Mouse (Mus musculus) left cerebral cortex, adult 2 months (tissue): ENCODE data around the gene Pdlim7. TPM values are rescaled to one million over a fixed set of nuclear protein-coding genes. Genes with fewer than 3 reads are reported as not detected.

Experiments
- DNase-seq, 2 experiments: peaks; one replicate each; pipeline ENCODE4 v3.0.0; 2021 to 2022; ENCODE audit warnings: low spot score in 2 of 2, mixed read lengths in 1 of 2; ENCODE audit errors: extremely low spot score in 1 of 2
- H3K27ac ChIP-seq: fragments of 200-600 bp; 2 replicates; pipeline ENCODE4 v1.8.1; 2022
- H3K4me3 ChIP-seq: fragments of 200-600 bp; 2 replicates; pipeline ENCODE4 v1.8.1; 2022
- CTCF ChIP-seq: fragments of 200-600 bp; IDR thresholded peaks from 2 replicates; pipeline ENCODE4 v1.8.1; 2022; ENCODE audit warnings: antibody characterized with exemption, mild to moderate bottlenecking, moderate library complexity
- intact Hi-C: fragments of 180-260 bp; cut with DNase I; formaldehyde crosslinking; loops from one replicate; pipeline ENCODE4 v1.15.1; 2025
- long read RNA-seq, 2 experiments: library from polyadenylated mRNA; stranded (forward); transcript quantifications; one replicate each; pipeline ENCODE4 v2.0.0; 2021; ENCODE audit warnings: borderline mapping rate in 2 of 2
- total RNA-seq, 2 experiments: library from RNA; stranded (reverse); gene quantifications; 2 replicates each; pipeline ENCODE4 v1.2.3; 2021

Pdlim7 gene
- total RNA-seq, result 100 to 1,000 TPM in 1 of 2 experiments, 10 to 100 TPM in 1; 94.9 to 114 TPM
- long read RNA-seq, experiment 1, partial matches to known transcripts, result 26 of 40 reads
- long read RNA-seq, experiment 1, other reads (novel, unspliced or antisense), result 8 of 40 reads
- long read RNA-seq, experiment 2, transcript Pdlim7-203 (8 exons, 1,006 nt), result major isoform, 8 of 51 reads
- long read RNA-seq, experiment 2, partial matches to known transcripts, result 14 of 51 reads
- long read RNA-seq, experiment 2, other reads (novel, unspliced or antisense), result 24 of 51 reads

- intact Hi-C loops, result loop anchor here (1.0 to 2.0 kb wide), 3 partner anchors 24 to 108 kb away; partner anchors contain the start of gene Dbn1
- Histone ChIP-seq H3K4me3 (peak within 1 kb of the TSS; percentile 70), H3K27ac (peak within 1 kb of the TSS; percentile 91)
- peak; percentile 94 for TF ChIP-seq CTCF
- DNase-seq, result peak; percentile 85 to 90
Measured at GRCm38 (mm10) chr13:55513111-55513748, at the start of gene Pdlim7. Gene Pdlim7, minus strand, starts transcription at chr13:55513676.

- Histone ChIP-seq H3K4me3 (no peak overlapping the region), H3K27ac (no peak overlapping the region)
- TF ChIP-seq CTCF, result no peak
- no peak for DNase-seq
- intact Hi-C loops, result no loop called here
Measured at GRCm38 (mm10) chr13:55557499-55557898, 44.0 kb upstream of the Pdlim7 start.

GRCm38 (mm10) chr13:55555921-55556320 lies 42.4 kb upstream of the Pdlim7 start:
- Histone ChIP-seq H3K4me3 (no peak overlapping the region), H3K27ac (no peak overlapping the region)
- intact Hi-C loops, result no loop called here
- no peak for DNase-seq
- no peak for TF ChIP-seq CTCF

GRCm38 (mm10) chr13:55549061-55549460 lies 35.6 kb upstream of the Pdlim7 start:
- no peak for TF ChIP-seq CTCF

GRCm38 (mm10) chr13:55548426-55548825 lies 35.0 kb upstream of the Pdlim7 start:
- no peak overlapping the region for H3K4me3 ChIP-seq
- intact Hi-C loops, result no loop called here
- TF ChIP-seq CTCF, result no peak
- no peak overlapping the region for H3K27ac ChIP-seq
- DNase-seq, result no peak

More at GRCm38 (mm10) chr13:55549061-55549460, 35.6 kb upstream of the Pdlim7 start:
- no peak for DNase-seq
- intact Hi-C loops, result no loop called here
- H3K27ac ChIP-seq, result no peak overlapping the region
- no peak overlapping the region for H3K4me3 ChIP-seq

- no peak for DNase-seq
- Histone ChIP-seq H3K4me3 (no peak overlapping the region), H3K27ac (no peak overlapping the region)
- TF ChIP-seq CTCF, result no peak
- intact Hi-C loops, result no loop called here
Measured at GRCm38 (mm10) chr13:55547916-55548315, 34.4 kb upstream of the Pdlim7 start.

- no peak overlapping the region for H3K4me3 ChIP-seq
- no peak for TF ChIP-seq CTCF
- no peak overlapping the region for H3K27ac ChIP-seq
- no peak for DNase-seq
- intact Hi-C loops, result no loop called here
Measured at GRCm38 (mm10) chr13:55544792-55545191, 31.3 kb upstream of the Pdlim7 start.

GRCm38 (mm10) chr13:55543447-55543846 lies 30.0 kb upstream of the Pdlim7 start:
- no peak overlapping the region for H3K27ac ChIP-seq
- no peak for DNase-seq
- no peak for TF ChIP-seq CTCF
- intact Hi-C loops, result no loop called here
- H3K4me3 ChIP-seq, result no peak overlapping the region

GRCm38 (mm10) chr13:55542891-55543290 lies 29.4 kb upstream of the Pdlim7 start:
- TF ChIP-seq CTCF, result no peak
- no peak overlapping the region for H3K4me3 ChIP-seq
- intact Hi-C loops, result no loop called here
- no peak for DNase-seq
- no peak overlapping the region for H3K27ac ChIP-seq

- H3K4me3 ChIP-seq, result no peak overlapping the region
- no peak overlapping the region for H3K27ac ChIP-seq
- peak; percentile 71 for TF ChIP-seq CTCF
- no peak for DNase-seq
- intact Hi-C loops, result no loop called here
Measured at GRCm38 (mm10) chr13:55540933-55541332, 27.5 kb upstream of the Pdlim7 start.

- DNase-seq, result peak; percentile 100
- Histone ChIP-seq H3K4me3 (peak within 1 kb of the TSS; percentile 76), H3K27ac (peak within 1 kb of the TSS; percentile 88)
- peak; percentile 92 for TF ChIP-seq CTCF
- intact Hi-C loops, result no loop called here
Measured at GRCm38 (mm10) chr13:55536194-55537175, 23.0 kb upstream of the Pdlim7 start, which contains the start of gene Ddx41. Gene Ddx41, minus strand, starts transcription at chr13:55536658.
